Mouse (Mus musculus) cortical plate, adult 2 months (tissue): Measurements from ENCODE around the gene Rab44. TPM values are rescaled to one million over a fixed set of nuclear protein-coding genes. Genes with fewer than 3 reads are reported as not detected.

Source experiments
- H3K27ac ChIP-seq: fragments of 200-500 bp; 2 replicates; pipeline ENCODE4 v1.5.1; 2012; ENCODE audit warnings: low read length, control low read depth, inconsistent platforms; ENCODE audit not compliant: insufficient read depth
- H3K4me1 ChIP-seq: fragments of 200-500 bp; 2 replicates; pipeline ENCODE4 v1.6.1; 2011; ENCODE audit warnings: low read length; ENCODE audit not compliant: control insufficient read depth, insufficient read depth
- H3K4me3 ChIP-seq: fragments of 200-500 bp; 2 replicates; pipeline ENCODE4 v1.5.1; 2011; ENCODE audit warnings: mild to moderate bottlenecking, low read length, control low read depth; ENCODE audit not compliant: insufficient read depth
- CTCF ChIP-seq: fragments of 200-500 bp; IDR thresholded peaks from 2 replicates; pipeline ENCODE4 v1.5.1; 2011; ENCODE audit warnings: mild to moderate bottlenecking, control low read depth, low read length; ENCODE audit not compliant: insufficient read depth; ENCODE audit errors: extremely low read depth
- POLR2A ChIP-seq: fragments of 200-500 bp; IDR thresholded peaks from 2 replicates; pipeline ENCODE4 v1.6.1; 2011; ENCODE audit warnings: mild to moderate bottlenecking, low read length, control low read depth; ENCODE audit not compliant: insufficient read depth; ENCODE audit errors: extremely low read depth
- polyA plus RNA-seq: library from polyadenylated mRNA; depleted of rRNA; stranded (reverse); fragments of >200 nt; gene quantifications from 2 replicates; pipeline ENCODE4 v1.2.3, GENCODE M21; 2012

The Rab44 gene
- polyA plus RNA-seq, 1 experiment: 0.19 TPM

- H3K4me3 ChIP-seq: no peak overlapping the region
- no peak overlapping the region for H3K27ac ChIP-seq
- TF ChIP-seq POLR2A: no peak
- peak; percentile 98 for TF ChIP-seq CTCF
- peaks cover 2% of the 10 kb centered on the region; the same call in 1 of the 2 replicates for H3K4me1 ChIP-seq
Measured at GRCm38 (mm10) chr17:29171001-29171772, 57.2 kb downstream of the Rab44 start.

GRCm38 (mm10) chr17:29172062-29172461 lies 58.1 kb downstream of the Rab44 start:
- Histone ChIP-seq H3K4me1 (peaks cover 3% of the 10 kb centered on the region), H3K27ac (no peak overlapping the region), H3K4me3 (no peak overlapping the region)
- TF ChIP-seq CTCF (no peak), POLR2A (no peak)

DNA sequence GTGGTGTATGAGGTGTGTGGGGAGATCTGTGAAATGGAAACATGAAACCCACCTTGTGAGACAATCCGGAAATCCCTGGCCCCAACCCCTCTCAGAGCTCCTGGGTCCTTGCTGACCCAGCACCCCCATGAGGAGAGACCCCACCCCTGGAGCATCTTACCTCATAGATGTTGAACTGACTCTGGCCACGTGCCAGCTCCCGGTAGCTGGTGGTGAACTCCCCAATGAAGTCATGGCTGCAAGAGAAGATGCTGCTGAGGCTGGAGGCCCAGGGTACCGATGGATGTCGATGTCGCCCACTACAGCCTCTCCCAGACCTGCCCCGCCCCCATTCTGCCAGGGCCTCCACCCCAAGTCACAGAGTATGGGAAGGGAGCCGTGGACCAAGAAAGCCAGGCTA lies 59.2 kb downstream of the Rab44 start:
- Histone ChIP-seq H3K27ac (no peak overlapping the region), H3K4me1 (peaks cover 3% of the 10 kb centered on the region), H3K4me3 (no peak overlapping the region)
- TF ChIP-seq CTCF: no peak
- TF ChIP-seq POLR2A: no peak

GRCm38 (mm10) chr17:29175693-29176092 lies 61.7 kb downstream of the Rab44 start:
- no peak for TF ChIP-seq CTCF
- TF ChIP-seq POLR2A: no peak

GRCm38 (mm10) chr17:29176391-29177267 lies 62.7 kb downstream of the Rab44 start:
- H3K27ac ChIP-seq: no peak overlapping the region
- peaks cover 3% of the 10 kb centered on the region for H3K4me1 ChIP-seq
- TF ChIP-seq POLR2A: no peak
- peak; percentile 87 for TF ChIP-seq CTCF
- no peak overlapping the region for H3K4me3 ChIP-seq

More at GRCm38 (mm10) chr17:29175693-29176092, 61.7 kb downstream of the Rab44 start:
- Histone ChIP-seq H3K4me1 (peaks cover 3% of the 10 kb centered on the region), H3K27ac (no peak overlapping the region; the same call in 1 of the 2 replicates), H3K4me3 (no peak overlapping the region)

GRCm38 (mm10) chr17:29178503-29179059 lies 64.6 kb downstream of the Rab44 start:
- no peak for TF ChIP-seq CTCF
- no peak for TF ChIP-seq POLR2A
- Histone ChIP-seq H3K4me1 (peaks cover 3% of the 10 kb centered on the region), H3K4me3 (no peak overlapping the region), H3K27ac (no peak overlapping the region)

GRCm38 (mm10) chr17:29179917-29180316 lies 66.0 kb downstream of the Rab44 start:
- Histone ChIP-seq H3K4me1 (peaks cover 3% of the 10 kb centered on the region), H3K27ac (no peak overlapping the region), H3K4me3 (no peak overlapping the region)
- no peak for TF ChIP-seq POLR2A
- no peak for TF ChIP-seq CTCF

- peaks cover 3% of the 10 kb centered on the region for H3K4me1 ChIP-seq
- TF ChIP-seq POLR2A (no peak), CTCF (no peak)
- no peak overlapping the region for H3K27ac ChIP-seq
- no peak overlapping the region for H3K4me3 ChIP-seq
Measured at GRCm38 (mm10) chr17:29180406-29181127, 66.6 kb downstream of the Rab44 start.

DNA sequence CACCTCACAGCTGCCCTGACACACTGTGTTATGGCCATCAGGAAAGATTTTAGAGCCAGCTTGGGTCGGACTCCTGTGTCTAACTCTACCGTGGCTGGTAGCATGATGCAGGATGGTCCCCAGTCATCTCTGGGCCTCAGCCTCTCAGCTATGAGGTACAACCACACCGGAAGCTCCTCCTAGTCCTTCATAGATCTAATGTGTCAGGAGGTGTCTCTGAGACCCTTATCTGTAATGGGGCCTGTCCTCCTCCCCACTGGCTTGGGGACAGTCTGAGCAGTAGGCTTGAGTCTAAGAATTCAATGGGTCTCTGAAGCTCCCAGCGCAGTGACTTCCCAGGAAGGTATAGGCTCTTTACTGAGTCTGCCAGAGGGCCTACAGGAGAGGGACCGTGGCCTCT lies 67.8 kb downstream of the Rab44 start:
- no peak overlapping the region for H3K4me3 ChIP-seq
- TF ChIP-seq POLR2A (no peak), CTCF (no peak)
- no peak overlapping the region for H3K27ac ChIP-seq
- peaks cover under 1% of the 10 kb centered on the region for H3K4me1 ChIP-seq
